Mouse (Mus musculus) heart, embryonic 11.5 days (tissue): ENCODE measurements around the gene Ugt1a6b. TPM values are rescaled to one million over a fixed set of nuclear protein-coding genes. Genes with fewer than 3 reads are reported as not detected.
A peak's percentile ranks its signal among the peaks of the same experiment; 100 is the strongest.

ENCODE experiments used
- ATAC-seq: fragments of 200-750 bp; cut with Nextera tagmentation; replicated peaks from 2 replicates; pipeline ENCODE4 v1.8.0; 2017; ENCODE audit warnings: moderate library complexity; ENCODE audit not compliant: insufficient number of reproducible peaks, low FRiP score, low TSS enrichment
- H3K27ac ChIP-seq: fragments of 300-500 bp; sonication (generic); 2 replicates; pipeline ENCODE4 v1.5.1; 2014; ENCODE audit warnings: mild to moderate bottlenecking, low read depth, low read length
- H3K27me3 ChIP-seq: fragments of 300-500 bp; sonication (generic); 2 replicates; pipeline ENCODE4 v1.6.1; 2014; ENCODE audit warnings: mild to moderate bottlenecking, low read length, mixed read lengths; ENCODE audit not compliant: control insufficient read depth, insufficient read depth
- H3K36me3 ChIP-seq: fragments of 300-500 bp; sonication (generic); 2 replicates; pipeline ENCODE4 v1.6.1; 2014; ENCODE audit warnings: mild to moderate bottlenecking, low read length, moderate library complexity, mixed read lengths; ENCODE audit not compliant: control insufficient read depth, insufficient read depth
- H3K4me1 ChIP-seq: fragments of 300-500 bp; sonication (generic); 2 replicates; pipeline ENCODE4 v1.6.1; 2014; ENCODE audit warnings: low read length; ENCODE audit not compliant: control insufficient read depth, insufficient read depth
- H3K4me2 ChIP-seq: fragments of 300-500 bp; sonication (generic); 2 replicates; pipeline ENCODE4 v1.6.1; 2014; ENCODE audit warnings: mild to moderate bottlenecking, moderate library complexity
- H3K4me3 ChIP-seq: fragments of 300-500 bp; sonication (generic); 2 replicates; pipeline ENCODE4 v1.5.1; 2014; ENCODE audit warnings: low read depth, low read length
- H3K9ac ChIP-seq: fragments of 300-500 bp; sonication (generic); 2 replicates; pipeline ENCODE4 v1.6.1; 2014; ENCODE audit warnings: mild to moderate bottlenecking, low read depth, low read length, moderate library complexity
- H3K9me3 ChIP-seq: fragments of 300-500 bp; sonication (generic); replicated peaks from 2 replicates; pipeline ENCODE4 v1.6.1; 2016; ENCODE audit warnings: low read length; ENCODE audit not compliant: control insufficient read depth
- WGBS: fragments of 180-500 bp; shearing (Covaris S2); extraction: QIAGEN DNeasy Blood & Tissue Kit; methylation state at CpG from one replicate; pipeline ENCODE4 v1.1.7; 2014; ENCODE audit not compliant: insufficient replicate concordance; 5-methylcytosine and 5-hydroxymethylcytosine counted together
- polyA plus RNA-seq: library from polyadenylated mRNA; unstranded; fragments of >200 nt; fragmentation: Nextera tagmentation; extraction: Ambion mirVana; gene quantifications from 2 replicates; pipeline ENCODE4 v1.2.1, GENCODE M21; 2014

Gene Ugt1a6b
- polyA plus RNA-seq, 1 experiment from 2014 or later: not detected

DNA sequence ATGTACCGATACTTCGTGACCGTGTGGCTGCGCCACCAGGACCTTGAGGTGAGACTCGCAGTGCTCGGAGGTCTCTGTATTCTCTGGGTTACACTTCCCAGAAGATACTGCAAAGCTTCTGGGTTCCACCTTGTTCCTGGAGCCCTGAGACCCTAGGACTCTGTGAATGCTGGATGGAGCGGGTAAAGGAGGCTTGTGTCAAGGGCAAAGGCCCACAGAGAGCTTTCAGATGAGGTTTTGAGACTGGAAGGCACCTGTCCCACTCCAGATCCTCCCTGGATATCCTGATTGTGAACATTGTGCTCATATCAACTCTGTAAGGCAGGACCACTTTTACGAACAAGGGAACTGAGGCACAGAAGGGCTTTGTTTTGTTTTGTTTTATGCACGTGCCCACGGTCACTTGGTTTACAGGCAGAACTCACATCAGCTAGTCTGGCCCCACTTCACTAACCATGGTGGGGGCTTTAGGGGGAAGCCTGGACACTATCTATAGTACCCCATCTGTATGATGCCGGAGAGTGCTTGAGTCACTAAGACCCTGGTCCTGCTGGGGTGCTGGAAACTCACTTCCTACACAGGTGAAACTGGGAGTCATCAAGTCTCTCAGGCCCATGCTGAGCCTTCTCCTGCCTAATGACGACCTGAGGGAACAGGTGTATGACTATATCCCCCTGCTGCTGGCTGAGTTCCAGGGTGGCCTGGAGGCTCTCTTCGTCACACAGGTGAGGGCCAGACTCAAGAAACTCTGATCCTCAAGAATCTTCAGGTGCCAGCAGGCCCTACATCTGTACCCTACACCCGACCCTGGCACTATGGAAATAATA, 130.6 kb downstream of the Ugt1a6b start:
- H3K9me3 ChIP-seq: peaks cover 97% of the 10 kb centered on the region
- no peak for ATAC-seq

DNA sequence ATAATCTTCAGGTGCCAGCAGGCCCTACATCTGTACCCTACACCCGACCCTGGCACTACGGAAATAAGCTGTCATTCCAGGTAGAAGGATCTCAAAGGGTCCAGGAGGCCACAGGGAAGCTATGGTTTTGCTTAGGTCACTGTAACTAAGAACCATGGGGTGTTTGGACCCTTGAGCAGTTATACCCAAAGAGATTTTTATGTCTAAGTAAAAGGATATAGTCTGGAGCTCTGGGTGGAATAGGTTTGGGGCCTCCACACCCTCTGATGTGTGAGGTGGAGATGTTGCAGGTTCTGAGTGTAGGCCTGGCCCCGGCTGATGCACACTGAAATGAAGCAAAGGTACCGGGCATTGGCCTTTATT, 131.2 kb downstream of the Ugt1a6b start:
- WGBS: 62% methylated on average over 4 of the region's 4 CpGs
- no peak overlapping the region for H3K27ac ChIP-seq

More for the DNA sequence above, 130.6 kb downstream of the Ugt1a6b start:
- no peaks in the 10 kb centered on the region for H3K4me1 ChIP-seq
- no peak overlapping the region for H3K4me2 ChIP-seq
- no peak overlapping the region for H3K9ac ChIP-seq
- no peaks in the 10 kb centered on the region for H3K36me3 ChIP-seq
- no peak overlapping the region for H3K27ac ChIP-seq
- H3K4me3 ChIP-seq: no peak overlapping the region
- WGBS: 66% methylated on average over 14 of the region's 14 CpGs
- no peaks in the 10 kb centered on the region for H3K27me3 ChIP-seq

DNA sequence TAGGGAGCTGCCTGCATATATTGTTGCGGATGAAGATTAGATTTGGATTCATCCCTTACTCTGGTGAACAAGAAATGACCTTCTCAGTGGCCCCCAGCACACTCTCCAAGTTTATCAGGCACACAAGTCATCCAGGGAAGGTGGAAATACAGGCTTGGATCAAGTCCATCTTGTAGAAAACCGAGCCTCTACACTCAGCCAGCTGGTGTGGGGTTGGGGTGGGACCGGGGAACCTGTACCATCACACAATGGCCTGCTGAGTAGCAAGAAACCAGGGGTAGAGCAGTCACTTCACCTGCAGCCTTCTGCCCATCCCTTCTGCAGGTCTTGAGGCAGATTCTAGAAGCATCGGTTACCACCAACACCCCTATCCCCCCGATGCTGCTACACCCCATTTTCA, 131.6 kb downstream of the Ugt1a6b start:
- Histone ChIP-seq H3K4me2 (no peak overlapping the region), H3K4me3 (no peak overlapping the region), H3K27me3 (no peaks in the 10 kb centered on the region), H3K27ac (no peak overlapping the region), H3K9ac (no peak overlapping the region), H3K4me1 (no peaks in the 10 kb centered on the region), H3K36me3 (no peaks in the 10 kb centered on the region), H3K9me3 (peaks cover 97% of the 10 kb centered on the region)
- no peak for ATAC-seq
- WGBS: 41% methylated on average over 5 of the region's 5 CpGs

More for the DNA sequence above, 131.2 kb downstream of the Ugt1a6b start:
- no peak for ATAC-seq
- Histone ChIP-seq H3K36me3 (no peaks in the 10 kb centered on the region), H3K4me3 (no peak overlapping the region), H3K9ac (no peak overlapping the region), H3K4me2 (no peak overlapping the region), H3K4me1 (no peaks in the 10 kb centered on the region), H3K9me3 (peaks cover 97% of the 10 kb centered on the region), H3K27me3 (no peaks in the 10 kb centered on the region)

DNA sequence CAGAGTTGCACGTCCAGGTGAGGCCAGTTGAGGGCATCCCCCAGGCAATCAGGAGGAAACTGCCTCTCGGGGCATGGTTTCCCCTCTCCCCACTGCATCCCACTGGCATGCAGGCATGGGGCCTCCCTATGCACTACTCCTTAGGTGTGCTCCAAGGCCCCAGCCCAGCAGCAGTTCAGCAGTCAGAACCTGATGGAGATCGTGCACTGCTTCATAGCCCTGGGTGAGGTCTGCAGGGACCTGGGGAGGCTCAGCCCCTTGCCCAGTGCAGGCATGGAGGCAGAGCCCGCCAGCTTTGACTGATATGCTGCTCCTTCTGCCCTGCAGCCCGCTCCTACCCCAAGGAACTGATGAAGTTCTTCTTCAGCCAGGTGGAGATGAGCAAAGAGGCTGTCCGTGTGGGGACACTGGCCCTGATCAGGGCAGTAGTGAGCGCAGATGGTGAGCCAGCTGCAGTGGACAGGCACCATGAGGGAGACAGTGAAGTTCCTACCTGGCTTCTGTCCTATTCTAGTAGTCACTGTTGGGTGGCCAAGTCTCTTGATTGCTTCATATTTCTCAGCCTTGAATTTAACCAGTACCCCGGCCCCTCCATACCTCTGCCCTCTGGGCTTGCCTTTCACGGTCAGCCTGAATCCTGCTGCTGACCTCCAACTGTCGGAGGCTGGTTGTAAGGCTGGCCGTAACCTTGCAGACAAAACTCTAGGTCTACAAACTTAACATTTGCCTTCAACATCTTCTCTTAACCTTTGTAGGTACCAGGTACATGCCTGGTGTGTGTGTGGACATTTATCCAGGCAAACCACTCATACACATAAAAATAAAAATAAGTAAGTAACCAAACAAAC, 132.2 kb downstream of the Ugt1a6b start:
- ATAC-seq: no peak
- no peaks in the 10 kb centered on the region for H3K4me1 ChIP-seq
- H3K9me3 ChIP-seq: peaks cover 97% of the 10 kb centered on the region
- H3K4me2 ChIP-seq: no peak overlapping the region
- 58% methylated on average over 11 of the region's 11 CpGs for WGBS
- H3K27me3 ChIP-seq: no peaks in the 10 kb centered on the region
- H3K27ac ChIP-seq: no peak overlapping the region
- H3K9ac ChIP-seq: no peak overlapping the region
- no peak overlapping the region for H3K4me3 ChIP-seq
- H3K36me3 ChIP-seq: no peaks in the 10 kb centered on the region

GRCm38 (mm10) chr1:88235894-88236415, 132.9 kb downstream of the Ugt1a6b start:
- 55% methylated on average over 4 of the region's 4 CpGs for WGBS
- no peaks in the 10 kb centered on the region for H3K36me3 ChIP-seq
- H3K9ac ChIP-seq: no peak overlapping the region
- no peak for ATAC-seq
- H3K9me3 ChIP-seq: peaks cover 97% of the 10 kb centered on the region
- H3K27ac ChIP-seq: no peak overlapping the region
- H3K4me1 ChIP-seq: no peaks in the 10 kb centered on the region
- no peaks in the 10 kb centered on the region for H3K27me3 ChIP-seq
- H3K4me2 ChIP-seq: no peak overlapping the region
- H3K4me3 ChIP-seq: no peak overlapping the region

- Histone ChIP-seq H3K4me3 (no peak overlapping the region), H3K4me1 (no peaks in the 10 kb centered on the region), H3K4me2 (no peak overlapping the region), H3K9me3 (peaks cover 91% of the 10 kb centered on the region), H3K27me3 (no peaks in the 10 kb centered on the region), H3K36me3 (no peaks in the 10 kb centered on the region), H3K27ac (no peak overlapping the region), H3K9ac (no peak overlapping the region)
- WGBS: 69% methylated on average over 5 of the region's 5 CpGs
- no peak for ATAC-seq
Observed at GRCm38 (mm10) chr1:88237311-88237710, 134.3 kb downstream of the Ugt1a6b start.

GRCm38 (mm10) chr1:88238771-88239170, 135.7 kb downstream of the Ugt1a6b start:
- H3K4me3 ChIP-seq: no peak overlapping the region

GRCm38 (mm10) chr1:88240072-88240471, 137.0 kb downstream of the Ugt1a6b start:
- WGBS: 65% methylated on average over 5 of the region's 5 CpGs
- no peak for ATAC-seq
- Histone ChIP-seq H3K9ac (no peak overlapping the region), H3K9me3 (peaks cover 90% of the 10 kb centered on the region), H3K4me2 (no peak overlapping the region), H3K4me1 (no peaks in the 10 kb centered on the region), H3K4me3 (no peak overlapping the region), H3K36me3 (no peaks in the 10 kb centered on the region), H3K27ac (no peak overlapping the region), H3K27me3 (no peaks in the 10 kb centered on the region)

More at GRCm38 (mm10) chr1:88238771-88239170, 135.7 kb downstream of the Ugt1a6b start:
- H3K27me3 ChIP-seq: no peaks in the 10 kb centered on the region
- peaks cover 90% of the 10 kb centered on the region for H3K9me3 ChIP-seq
- no peak overlapping the region for H3K9ac ChIP-seq
- WGBS: 72% methylated on average over 6 of the region's 6 CpGs
- no peak overlapping the region for H3K27ac ChIP-seq
- ATAC-seq: 0 out of 2 replicates have a peak, but pooled peaks have one; percentile 11
- no peak overlapping the region for H3K4me2 ChIP-seq
- no peaks in the 10 kb centered on the region for H3K36me3 ChIP-seq
- H3K4me1 ChIP-seq: no peaks in the 10 kb centered on the region
